Mouse (Mus musculus): ENCODE measurements around the gene Zfp358. TPM values are rescaled to one million over a fixed set of nuclear protein-coding genes. Genes with fewer than 3 reads are reported as not detected.

The Zfp358 gene
- polyA plus RNA-seq, 1 experiment from 2014 or later, result 41.8 TPM

DNA sequence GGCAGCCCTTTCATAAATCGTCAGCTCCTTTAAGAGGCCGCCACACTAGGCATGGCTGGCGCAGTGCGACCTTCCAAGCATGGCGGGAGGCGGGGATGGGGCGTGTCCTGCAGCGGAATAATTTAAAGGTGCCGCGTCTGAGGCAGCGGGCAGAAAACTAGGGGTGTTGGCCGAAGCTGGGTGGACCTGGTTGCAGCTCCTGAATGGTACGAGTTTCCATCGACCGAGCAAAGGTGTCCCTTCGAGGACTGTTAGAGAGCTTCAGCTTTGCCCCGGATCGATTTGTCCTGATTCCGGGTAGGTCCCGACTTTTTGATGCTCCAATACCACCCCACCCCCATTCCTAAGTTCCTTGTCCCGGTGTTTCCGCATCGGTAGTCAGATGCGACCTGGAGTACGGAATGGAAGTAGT, 22.3 kb downstream of the Zfp358 start, which contains the start of gene Pnpla6:
TSS of gene Pnpla6 (plus strand) at position 125 of the 412 bp plus-strand sequence.
- ATAC-seq (ENCODE audit: low read depth), result peak; percentile 75
- Histone ChIP-seq H3K27ac (ENCODE audit: low read length) (peak within 1 kb of the TSS; percentile 83), H3K4me3 (ENCODE audit: low read length) (peak within 1 kb of the TSS; percentile 75), H3K9me3 (ENCODE audit: control insufficient read depth, low read length) (no peaks in the 10 kb centered on the region), H3K9ac (ENCODE audit: low read length) (peak within 1 kb of the TSS; percentile 73), H3K27me3 (ENCODE audit: control insufficient read depth, insufficient read depth, low read depth, low read length) (no peaks in the 10 kb centered on the region), H3K36me3 (ENCODE audit: control insufficient read depth, insufficient read depth, low read length) (peaks cover 7% of the 10 kb centered on the region), H3K4me2 (ENCODE audit: low read depth, low read length) (peak within 1 kb of the TSS; percentile 97), H3K4me1 (replicated peaks; ENCODE audit: control insufficient read depth, insufficient read depth, low read length) (0 out of 2 replicates have a peak, but pooled peaks cover 5% of the 10 kb centered on the region)
- WGBS, result under 1% methylated on average over 25 of the region's 25 CpGs

GRCm38 (mm10) chr8:3515771-3516417, 23.0 kb downstream of the Zfp358 start:
- H3K9ac ChIP-seq (ENCODE audit: low read length), result peak overlapping the region; percentile 73
- H3K36me3 ChIP-seq (ENCODE audit: control insufficient read depth, insufficient read depth, low read length), result peaks cover 7% of the 10 kb centered on the region
- H3K27ac ChIP-seq (ENCODE audit: low read length), result peak overlapping the region; percentile 83
- H3K27me3 ChIP-seq (ENCODE audit: control insufficient read depth, insufficient read depth, low read depth, low read length), result no peaks in the 10 kb centered on the region
- peak overlapping the region; percentile 75 for H3K4me3 ChIP-seq (ENCODE audit: low read length)
- no peaks in the 10 kb centered on the region for H3K9me3 ChIP-seq (ENCODE audit: control insufficient read depth, low read length)
- peak overlapping the region; percentile 97 for H3K4me2 ChIP-seq (ENCODE audit: low read depth, low read length)
- ATAC-seq (ENCODE audit: low read depth), result peak; percentile 27
- 0 out of 2 replicates have a peak, but pooled peaks cover 5% of the 10 kb centered on the region for H3K4me1 ChIP-seq (replicated peaks; ENCODE audit: control insufficient read depth, insufficient read depth, low read length)
- WGBS, result under 1% methylated on average over 25 of the region's 25 CpGs

- Histone ChIP-seq H3K4me1 (replicated peaks; ENCODE audit: control insufficient read depth, insufficient read depth, low read length) (0 out of 2 replicates have a peak, but pooled peaks cover 5% of the 10 kb centered on the region), H3K36me3 (ENCODE audit: control insufficient read depth, insufficient read depth, low read length) (peaks cover 7% of the 10 kb centered on the region), H3K27me3 (ENCODE audit: control insufficient read depth, insufficient read depth, low read depth, low read length) (no peaks in the 10 kb centered on the region), H3K27ac (ENCODE audit: low read length) (peak overlapping the region; percentile 83), H3K4me2 (ENCODE audit: low read depth, low read length) (peak overlapping the region; percentile 97), H3K9ac (ENCODE audit: low read length) (peak overlapping the region; percentile 73), H3K9me3 (ENCODE audit: control insufficient read depth, low read length) (no peaks in the 10 kb centered on the region), H3K4me3 (ENCODE audit: low read length) (peak overlapping the region; percentile 75)
- WGBS, result 1% methylated on average over 36 of the region's 36 CpGs
- peak; percentile 82 for ATAC-seq (ENCODE audit: low read depth)
These were observed 23.6 kb downstream of the Zfp358 start for GRCm38 (mm10) chr8:3516450-3517116.

DNA sequence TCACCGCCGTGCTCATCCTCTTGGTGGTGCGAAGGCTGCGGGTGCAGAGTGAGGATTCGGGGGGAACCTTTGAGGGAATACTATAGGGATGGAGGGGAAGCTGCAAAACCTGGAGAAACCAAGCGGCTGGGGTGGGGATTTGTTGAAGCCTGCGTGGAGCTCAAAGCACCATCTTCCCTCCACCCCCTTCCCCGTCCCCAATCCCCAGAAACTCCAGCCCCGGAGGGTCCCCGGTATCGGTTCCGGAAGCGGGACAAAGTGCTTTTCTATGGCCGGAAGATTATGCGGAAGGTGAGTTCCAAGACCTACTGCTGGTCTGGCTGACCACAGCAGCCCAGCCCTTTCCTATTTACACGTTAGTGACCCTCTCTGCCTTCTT, 24.2 kb downstream of the Zfp358 start:
- WGBS, result 2% methylated on average over 15 of the region's 16 CpGs
- H3K9ac ChIP-seq (ENCODE audit: low read length), result peak overlapping the region; percentile 73
- peaks cover 9% of the 10 kb centered on the region for H3K36me3 ChIP-seq (ENCODE audit: control insufficient read depth, insufficient read depth, low read length)
- no peaks in the 10 kb centered on the region for H3K27me3 ChIP-seq (ENCODE audit: control insufficient read depth, insufficient read depth, low read depth, low read length)
- 0 out of 2 replicates have a peak, but pooled peaks cover 5% of the 10 kb centered on the region for H3K4me1 ChIP-seq (replicated peaks; ENCODE audit: control insufficient read depth, insufficient read depth, low read length)
- H3K9me3 ChIP-seq (ENCODE audit: control insufficient read depth, low read length), result no peaks in the 10 kb centered on the region
- peak overlapping the region; percentile 75 for H3K4me3 ChIP-seq (ENCODE audit: low read length)
- H3K27ac ChIP-seq (ENCODE audit: low read length), result peak overlapping the region; percentile 78
- ATAC-seq (ENCODE audit: low read depth), result no peak
- peak overlapping the region; percentile 97 for H3K4me2 ChIP-seq (ENCODE audit: low read depth, low read length)

- ATAC-seq (ENCODE audit: low read depth), result no peak; the same call in 1 of the 2 replicates
- no peak overlapping the region for H3K4me2 ChIP-seq (ENCODE audit: low read depth, low read length)
- 87% methylated on average over 13 of the region's 13 CpGs for WGBS
These were observed 29.2 kb downstream of the Zfp358 start for GRCm38 (mm10) chr8:3522007-3522697.

DNA sequence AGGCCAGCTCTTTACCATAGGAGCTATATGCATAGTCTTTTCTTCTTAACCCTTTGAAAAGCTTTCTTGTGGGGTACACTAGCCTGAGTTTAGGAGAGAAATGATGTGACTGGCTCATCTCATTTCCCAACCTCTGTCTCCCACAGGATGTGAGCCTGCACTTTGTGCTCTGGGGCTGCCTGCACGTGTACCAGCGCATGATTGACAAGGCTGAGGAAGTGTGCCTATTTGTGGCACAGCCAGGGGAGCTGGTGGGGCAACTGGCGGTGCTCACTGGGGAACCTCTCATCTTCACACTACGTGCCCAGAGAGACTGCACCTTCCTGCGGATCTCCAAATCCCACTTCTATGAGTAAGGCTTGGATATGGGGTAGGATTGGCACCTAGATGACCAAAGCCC, 37.9 kb downstream of the Zfp358 start:
- WGBS, result 82% methylated on average over 5 of the region's 5 CpGs

More at GRCm38 (mm10) chr8:3522007-3522697, 29.2 kb downstream of the Zfp358 start:
- H3K9ac ChIP-seq (ENCODE audit: low read length), result no peak overlapping the region
- H3K4me1 ChIP-seq (replicated peaks; ENCODE audit: control insufficient read depth, insufficient read depth, low read length), result 0 out of 2 replicates have a peak, but pooled peaks cover 3% of the 10 kb centered on the region
- no peaks in the 10 kb centered on the region for H3K27me3 ChIP-seq (ENCODE audit: control insufficient read depth, insufficient read depth, low read depth, low read length)
- no peak overlapping the region for H3K27ac ChIP-seq (ENCODE audit: low read length)
- no peak overlapping the region for H3K4me3 ChIP-seq (ENCODE audit: low read length)
- H3K9me3 ChIP-seq (ENCODE audit: control insufficient read depth, low read length), result no peaks in the 10 kb centered on the region
- H3K36me3 ChIP-seq (ENCODE audit: control insufficient read depth, insufficient read depth, low read length), result peaks cover 26% of the 10 kb centered on the region

GRCm38 (mm10) chr8:3531936-3532335, 39.0 kb downstream of the Zfp358 start:
- peaks cover 10% of the 10 kb centered on the region for H3K36me3 ChIP-seq (ENCODE audit: control insufficient read depth, insufficient read depth, low read length)
- H3K4me3 ChIP-seq (ENCODE audit: low read length), result no peak overlapping the region
- no peaks in the 10 kb centered on the region for H3K27me3 ChIP-seq (ENCODE audit: control insufficient read depth, insufficient read depth, low read depth, low read length)
- 91% methylated on average over 18 of the region's 18 CpGs for WGBS
- no peaks in the 10 kb centered on the region for H3K9me3 ChIP-seq (ENCODE audit: control insufficient read depth, low read length)
- H3K4me1 ChIP-seq (replicated peaks; ENCODE audit: control insufficient read depth, insufficient read depth, low read length), result no peaks in the 10 kb centered on the region
- ATAC-seq (ENCODE audit: low read depth), result no peak
- H3K4me2 ChIP-seq (ENCODE audit: low read depth, low read length), result no peak overlapping the region
- H3K9ac ChIP-seq (ENCODE audit: low read length), result no peak overlapping the region
- no peak overlapping the region for H3K27ac ChIP-seq (ENCODE audit: low read length)

More for the DNA sequence above, 37.9 kb downstream of the Zfp358 start:
- Histone ChIP-seq H3K27ac (ENCODE audit: low read length) (no peak overlapping the region), H3K9ac (ENCODE audit: low read length) (no peak overlapping the region), H3K36me3 (ENCODE audit: control insufficient read depth, insufficient read depth, low read length) (peaks cover 8% of the 10 kb centered on the region), H3K4me2 (ENCODE audit: low read depth, low read length) (no peak overlapping the region), H3K27me3 (ENCODE audit: control insufficient read depth, insufficient read depth, low read depth, low read length) (no peaks in the 10 kb centered on the region), H3K9me3 (ENCODE audit: control insufficient read depth, low read length) (no peaks in the 10 kb centered on the region), H3K4me1 (replicated peaks; ENCODE audit: control insufficient read depth, insufficient read depth, low read length) (no peaks in the 10 kb centered on the region), H3K4me3 (ENCODE audit: low read length) (no peak overlapping the region)
- no peak for ATAC-seq (ENCODE audit: low read depth)

DNA sequence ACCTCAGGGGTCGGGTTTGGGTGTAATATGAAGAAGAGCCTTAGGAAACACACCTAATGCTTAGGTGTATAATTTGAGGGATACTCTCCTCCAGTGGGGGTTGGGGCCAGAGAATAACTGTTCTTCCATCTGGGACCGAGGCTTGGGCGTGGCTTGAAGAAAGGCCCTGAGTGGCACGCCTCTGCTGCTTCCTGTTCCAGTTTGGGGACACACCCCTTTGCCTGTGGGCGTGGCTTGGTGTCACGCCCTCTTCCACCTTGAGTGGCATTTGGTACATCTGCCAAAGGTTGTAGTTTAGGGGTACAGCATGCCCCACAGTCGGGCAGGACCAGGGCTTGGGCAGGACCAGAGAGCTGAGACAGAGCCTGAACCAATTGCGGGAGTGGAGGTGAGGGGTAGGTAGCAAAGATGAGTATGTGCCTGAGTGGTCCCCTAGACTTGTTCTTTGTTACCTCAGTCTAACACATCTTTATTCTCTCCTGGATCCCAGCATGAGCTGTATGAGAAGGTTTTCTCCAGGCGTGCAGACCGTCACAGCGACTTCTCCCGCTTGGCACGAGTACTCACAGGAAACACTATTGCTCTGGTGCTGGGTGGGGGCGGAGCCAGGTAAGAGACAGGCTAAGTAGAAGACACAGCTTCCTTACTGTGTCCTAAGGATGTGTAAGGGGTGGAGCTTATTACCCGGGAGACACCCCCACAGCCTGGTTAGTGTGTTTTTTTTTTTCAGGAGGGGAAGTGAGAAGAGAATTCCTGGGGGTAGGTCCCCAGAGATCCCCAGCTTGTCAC, 43.3 kb downstream of the Zfp358 start:
- peak; percentile 45; the same call in 1 of the 2 replicates for ATAC-seq (ENCODE audit: low read depth)
- 60% methylated on average over 15 of the region's 15 CpGs for WGBS
- H3K9ac ChIP-seq (ENCODE audit: low read length), result no peak overlapping the region
- H3K4me3 ChIP-seq (ENCODE audit: low read length), result no peak overlapping the region
- H3K4me2 ChIP-seq (ENCODE audit: low read depth, low read length), result no peak overlapping the region
- no peaks in the 10 kb centered on the region for H3K27me3 ChIP-seq (ENCODE audit: control insufficient read depth, insufficient read depth, low read depth, low read length)
- H3K36me3 ChIP-seq (ENCODE audit: control insufficient read depth, insufficient read depth, low read length), result peaks cover 31% of the 10 kb centered on the region
- no peak overlapping the region for H3K27ac ChIP-seq (ENCODE audit: low read length)
- H3K4me1 ChIP-seq (replicated peaks; ENCODE audit: control insufficient read depth, insufficient read depth, low read length), result no peaks in the 10 kb centered on the region
- no peaks in the 10 kb centered on the region for H3K9me3 ChIP-seq (ENCODE audit: control insufficient read depth, low read length)
